Mouse (Mus musculus): ENCODE data around the gene Stoml1.

GRCm38 (mm10) chr9:58250322-58250721, 2.6 kb upstream of the Stoml1 start:
- TF ChIP-seq CTCF (IDR thresholded peaks at IDR 0.05; ENCODE audit: low read depth) (no peak), EP300 (IDR thresholded peaks at IDR 0.05; ENCODE audit: low read depth) (no peak)

All from liver, embryonic 14.5 days (tissue).